Mouse (Mus musculus): Measurements from ENCODE around the gene Gm49450.

DNA sequence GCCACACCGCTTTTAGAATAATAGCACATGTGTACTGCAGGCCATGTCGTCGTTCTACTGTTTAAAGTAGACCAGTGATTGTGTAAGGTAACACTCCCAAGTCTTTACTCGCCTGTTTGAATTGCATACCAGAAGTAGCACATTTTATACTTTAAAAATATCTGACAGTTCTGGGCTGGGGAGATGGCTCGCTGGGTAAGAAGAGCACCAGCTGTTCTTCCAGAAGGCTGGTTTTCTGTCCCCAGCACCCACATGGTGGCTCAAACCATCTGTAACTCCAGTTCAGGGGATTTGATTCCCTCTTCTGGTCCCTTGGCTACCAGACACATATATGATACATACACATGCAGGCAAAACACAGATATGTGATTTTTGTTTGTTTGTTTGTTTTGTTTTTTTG, 4.1 kb upstream of the Gm49450 start:
- TF ChIP-seq CTCF (IDR thresholded peaks at IDR 0.05; ENCODE audit: extremely low read depth, insufficient read length, insufficient replicate concordance, low read depth, low read length) (no peak), POLR2A (IDR thresholded peaks at IDR 0.05; ENCODE audit: low read depth, low read length) (no peak)

All from small intestine, adult 2 months (tissue).